Mouse (Mus musculus) ES-CJ7 (cell line): ENCODE data around the gene Aff1.

ENCODE experiments used
- DNase-seq: peaks from one replicate; pipeline ENCODE4 v3.0.0; 2011; ENCODE audit warnings: low read depth, low spot score

The Aff1 gene

GRCm38 (mm10) chr5:103693041-103693641 is 967 bp downstream of the Aff1 start:
- DNase-seq, result peak; percentile 96

- DNase-seq, result no peak
These were observed 1.9 kb downstream of the Aff1 start for GRCm38 (mm10) chr5:103694094-103694493.

GRCm38 (mm10) chr5:103697875-103698491 is 5.8 kb downstream of the Aff1 start:
- DNase-seq, result no peak

DNA sequence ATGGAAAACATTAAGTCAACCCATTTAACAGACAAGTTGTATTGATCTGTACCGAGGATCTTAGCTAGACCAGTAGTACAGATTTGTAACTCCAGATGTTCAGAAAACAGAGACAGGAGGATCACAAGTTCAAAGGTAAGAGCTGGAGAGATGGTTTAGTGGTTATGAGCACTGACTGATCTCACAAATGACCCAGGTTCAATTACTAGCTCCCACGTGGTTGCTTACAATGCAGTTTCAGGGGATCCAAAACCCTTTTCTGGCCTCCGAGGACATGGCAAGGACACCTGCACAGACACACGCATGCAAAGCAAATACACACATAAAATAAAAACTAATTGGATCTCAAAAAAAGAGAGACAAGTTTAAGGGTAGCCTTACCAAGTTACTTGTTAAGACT is 6.4 kb downstream of the Aff1 start:
- DNase-seq, result no peak

- DNase-seq, result no peak
These were observed 7.4 kb downstream of the Aff1 start for GRCm38 (mm10) chr5:103699537-103699936.

DNA sequence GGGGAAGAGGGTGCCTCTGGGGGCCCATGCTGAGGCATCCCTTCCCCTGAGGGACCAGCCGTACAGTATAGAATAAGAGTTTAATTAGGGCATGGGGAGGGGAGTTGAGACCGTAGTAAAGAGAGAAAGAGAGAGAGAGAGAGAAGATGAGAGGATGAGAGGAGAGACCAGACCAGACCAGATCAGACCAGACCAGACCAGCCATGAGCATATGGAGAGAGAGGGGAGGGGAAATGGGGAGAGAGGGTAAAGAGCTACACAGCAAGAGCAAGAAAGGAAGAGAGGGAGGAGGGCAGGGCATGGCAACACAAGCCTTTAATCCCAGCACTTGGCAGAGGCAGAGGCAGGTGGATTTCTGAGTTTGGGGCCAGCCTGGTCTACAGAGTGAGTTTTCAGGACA is 8.5 kb downstream of the Aff1 start:
- DNase-seq, result peak; percentile 75

- DNase-seq, result peak; percentile 79
These were observed 9.3 kb downstream of the Aff1 start for GRCm38 (mm10) chr5:103701466-103701865.

- no peak for DNase-seq
These were observed 10.4 kb downstream of the Aff1 start for GRCm38 (mm10) chr5:103702527-103702926.

DNA sequence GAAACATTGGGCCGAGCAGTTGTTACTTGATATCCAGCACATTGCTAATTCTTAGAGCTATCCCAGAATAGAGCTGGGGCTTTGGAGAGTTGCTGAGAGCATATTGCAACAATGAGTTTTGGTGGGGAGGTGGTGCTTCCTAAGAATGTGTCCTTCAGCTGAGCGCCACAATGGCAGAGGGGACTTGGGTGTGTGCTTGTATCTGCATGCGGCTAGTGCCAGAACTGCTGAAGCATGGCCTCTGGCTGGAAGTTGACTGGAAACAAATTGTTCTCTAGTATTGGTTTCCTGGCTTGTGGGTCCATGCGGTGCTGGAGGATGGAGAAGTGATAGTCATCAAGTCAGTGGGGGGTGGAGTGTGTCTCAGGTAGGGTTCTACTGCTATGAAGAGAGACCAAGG is 13.2 kb downstream of the Aff1 start:
- peak; percentile 70 for DNase-seq

- DNase-seq, result peak; percentile 91
These were observed 13.7 kb downstream of the Aff1 start for GRCm38 (mm10) chr5:103705874-103706273.

DNA sequence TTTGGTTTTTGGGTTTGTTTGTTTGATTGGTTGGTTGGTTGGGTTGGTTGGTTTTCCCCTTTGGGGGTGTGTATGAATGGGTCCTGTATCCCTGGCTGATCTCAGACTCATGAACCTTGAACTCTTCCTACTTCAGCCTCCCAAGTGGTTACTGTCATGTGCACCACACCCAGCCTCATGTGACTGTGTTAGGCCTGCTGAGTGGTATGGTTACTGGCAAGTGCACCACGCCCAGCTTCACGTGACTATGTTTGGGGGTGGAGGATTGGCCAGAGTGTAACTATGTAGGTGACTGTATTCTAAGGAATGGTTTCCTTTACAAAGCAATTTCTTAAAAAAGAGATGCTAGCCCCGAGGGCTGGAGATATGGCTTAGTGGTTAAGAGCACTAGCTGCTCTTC is 16.9 kb downstream of the Aff1 start:
- DNase-seq, result peak; percentile 97

- DNase-seq, result no peak
These were observed 19.7 kb downstream of the Aff1 start for GRCm38 (mm10) chr5:103711886-103712285.

GRCm38 (mm10) chr5:103713422-103713821 is 21.2 kb downstream of the Aff1 start:
- DNase-seq, result no peak

- no peak for DNase-seq
These were observed 22.8 kb downstream of the Aff1 start for GRCm38 (mm10) chr5:103714943-103715342.

GRCm38 (mm10) chr5:103716824-103717342 is 24.7 kb downstream of the Aff1 start:
- DNase-seq, result no peak

DNA sequence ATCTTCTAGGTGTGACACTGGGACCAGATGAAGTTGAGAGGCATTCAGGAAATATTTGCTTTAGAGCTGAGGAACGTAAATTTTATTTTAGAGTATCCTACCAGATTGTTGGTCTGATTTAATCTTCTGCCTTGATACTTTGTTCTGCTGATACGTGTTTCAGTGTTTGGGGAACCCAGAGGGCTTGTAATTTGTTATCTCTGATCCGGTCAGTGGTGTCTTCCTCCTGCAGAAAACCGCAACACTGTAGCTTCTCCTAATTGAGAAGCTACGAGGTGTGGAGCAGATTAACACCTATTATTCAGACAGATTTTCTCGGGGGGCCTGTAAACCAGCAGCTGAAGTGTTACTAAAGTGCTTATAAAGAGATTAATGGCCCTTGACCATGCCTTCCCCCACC is 27.0 kb downstream of the Aff1 start:
- DNase-seq, result no peak

DNA sequence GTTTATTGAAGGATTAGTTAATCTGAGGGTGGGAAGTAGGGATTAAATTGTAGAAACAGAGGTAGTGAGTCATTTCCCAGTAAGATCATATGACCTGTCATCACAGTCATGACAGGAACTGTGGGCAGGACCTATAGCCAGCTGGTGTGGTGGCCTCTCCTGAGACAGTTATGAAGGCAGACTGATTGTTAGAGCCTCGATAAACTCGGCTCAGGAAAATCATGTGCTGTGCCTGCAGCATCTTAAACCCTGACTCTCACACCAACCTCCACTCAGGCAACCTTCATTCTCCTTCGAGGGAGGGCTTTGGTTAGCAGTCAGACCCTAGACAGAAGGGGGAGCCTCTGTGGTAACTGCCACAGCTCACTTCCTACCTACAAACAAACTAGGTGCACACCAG is 27.7 kb downstream of the Aff1 start:
- DNase-seq, result no peak

DNA sequence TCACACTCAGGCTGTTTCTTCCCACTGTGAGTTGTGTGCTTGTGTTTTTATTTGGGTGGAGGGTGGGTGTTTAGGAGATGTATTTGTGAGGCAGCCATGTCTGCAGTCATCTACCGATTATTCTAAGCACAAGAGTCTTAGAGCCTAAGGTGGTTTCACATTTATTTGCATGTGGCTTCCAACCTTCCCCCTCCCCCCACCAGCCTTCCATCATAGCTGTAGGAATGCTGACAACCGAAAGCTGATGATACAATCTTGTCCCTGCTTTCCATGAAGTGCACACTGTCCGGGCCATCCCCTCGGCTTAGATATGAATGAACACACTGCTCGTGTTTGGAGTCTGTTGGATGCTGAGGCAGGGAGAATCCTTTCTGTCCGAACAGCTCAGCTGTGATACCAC is 28.8 kb downstream of the Aff1 start:
- no peak for DNase-seq

DNA sequence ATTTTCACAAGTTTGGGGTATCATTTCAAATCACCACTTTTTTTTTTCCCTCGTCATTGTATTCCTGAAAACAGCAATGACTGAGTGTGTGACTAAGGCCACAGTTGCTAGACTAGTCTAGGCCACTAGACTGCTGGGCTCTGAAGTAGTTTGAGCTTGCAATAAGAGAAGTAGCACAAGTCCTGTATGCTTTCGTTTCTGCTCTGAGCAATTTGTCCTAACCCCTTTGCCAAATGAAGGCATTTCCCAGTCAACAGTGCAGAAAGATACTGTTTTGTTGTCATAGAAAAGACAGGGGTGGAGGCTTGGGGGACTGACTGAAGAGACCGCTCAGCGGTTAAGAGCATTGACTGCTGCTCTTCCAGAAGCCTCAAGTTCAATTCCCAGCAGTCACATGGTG is 29.3 kb downstream of the Aff1 start:
- no peak for DNase-seq

DNA sequence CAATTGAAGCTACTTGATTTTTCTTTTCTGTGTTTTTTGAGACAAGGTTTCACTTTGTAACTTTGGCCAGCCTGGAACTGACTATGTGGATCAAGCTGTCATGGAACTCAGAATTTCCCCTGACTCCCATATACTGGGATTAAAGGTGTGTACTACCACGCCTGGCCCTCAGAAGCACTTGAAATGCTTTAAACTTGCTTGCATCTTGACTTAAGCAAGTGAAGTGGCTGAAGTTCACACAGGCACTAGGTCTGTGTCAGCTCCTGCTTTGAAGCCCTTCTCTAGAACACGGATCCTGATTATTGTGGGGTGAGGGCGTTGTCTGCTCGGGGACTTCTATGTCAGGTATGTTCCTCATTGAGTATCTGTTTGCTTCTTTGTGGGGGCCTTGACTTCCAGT is 30.5 kb downstream of the Aff1 start:
- DNase-seq, result no peak

DNA sequence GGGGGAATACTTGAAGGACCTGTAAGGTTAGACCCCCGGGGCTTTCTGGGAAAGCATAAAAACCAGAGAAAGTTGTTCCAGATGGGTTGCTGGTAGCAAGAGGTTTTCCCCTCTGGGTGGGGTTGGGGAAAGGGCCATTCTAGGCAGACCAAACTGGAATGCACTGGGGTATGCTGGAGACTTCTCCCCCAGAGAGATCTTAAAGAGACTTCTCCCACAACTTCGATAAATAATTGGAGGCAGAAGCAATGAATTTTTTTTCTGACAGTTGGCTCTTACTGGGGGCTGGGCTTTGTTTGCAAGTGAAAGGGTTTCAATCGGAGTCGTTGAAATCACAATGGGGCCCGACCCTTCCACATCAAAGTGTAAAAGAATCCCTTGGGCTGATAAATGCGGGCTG is 32.2 kb downstream of the Aff1 start:
- DNase-seq, result peak; percentile 99

- DNase-seq, result no peak
These were observed 32.6 kb downstream of the Aff1 start for GRCm38 (mm10) chr5:103724823-103725222.
